Mouse (Mus musculus) E14TG2a.4 (cell line): ENCODE measurements around the gene Gucy2e.

ENCODE experiments used
- CTCF ChIP-seq: conservative IDR thresholded peaks from 2 replicates; pipeline ENCODE4 v1.5.1; 2014; ENCODE audit warnings: low read length
- NANOG ChIP-seq: IDR thresholded peaks from 2 replicates; pipeline ENCODE4 v1.6.1; 2014; ENCODE audit warnings: borderline replicate concordance, low read length, mixed read lengths
- POU5F1 ChIP-seq: IDR thresholded peaks from 2 replicates; pipeline ENCODE4 v1.6.1; 2014; ENCODE audit warnings: low read length, borderline replicate concordance

DNA sequence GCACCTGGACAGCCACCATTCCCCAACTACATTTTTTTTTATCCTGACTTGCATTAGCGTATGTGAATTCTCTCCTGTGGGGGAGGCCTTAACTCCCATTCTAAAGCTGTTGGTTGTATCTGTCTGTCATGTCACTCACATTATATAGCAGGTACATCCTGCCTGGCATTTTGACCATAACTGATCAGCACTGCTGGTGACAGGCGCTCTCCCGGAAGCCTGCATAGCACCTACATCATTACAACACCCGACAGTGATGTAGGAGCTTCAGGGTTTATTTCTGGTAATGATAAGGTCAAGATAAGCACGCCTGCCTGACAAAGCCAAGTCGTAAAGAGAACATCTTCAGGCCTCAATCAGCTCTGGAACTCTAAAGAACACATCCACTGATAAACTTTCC lies 36.6 kb downstream of the Gucy2e start:
- TF ChIP-seq CTCF (no peak), NANOG (no peak), POU5F1 (no peak)
